Mouse (Mus musculus): Measurements from ENCODE around the gene Prkn.

GRCm38 (mm10) chr17:11680456-11680855 lies 840.3 kb downstream of the Prkn start:
- TF ChIP-seq POLR2A (IDR thresholded peaks at IDR 0.05; ENCODE audit: extremely low read depth, insufficient read depth, low read length) (no peak), CTCF (IDR thresholded peaks at IDR 0.05; ENCODE audit: low read depth, low read length) (no peak)

All from liver, adult 2 months (tissue).